Mouse (Mus musculus) T-helper 17 cell (primary cell): ENCODE measurements around the gene Per1.

ENCODE experiments used
- in situ Hi-C, 2 experiments: fragments of 300-600 bp; cut with MboI, MseI; formaldehyde crosslinking; loops; 1 replicate in 1 of 2; 2 replicates in 1 of 2; pipeline ENCODE4 v1.15.1; 2025; ENCODE audit warnings: high pct_unique_total_duplicates in 2 of 2

The Per1 gene

DNA sequence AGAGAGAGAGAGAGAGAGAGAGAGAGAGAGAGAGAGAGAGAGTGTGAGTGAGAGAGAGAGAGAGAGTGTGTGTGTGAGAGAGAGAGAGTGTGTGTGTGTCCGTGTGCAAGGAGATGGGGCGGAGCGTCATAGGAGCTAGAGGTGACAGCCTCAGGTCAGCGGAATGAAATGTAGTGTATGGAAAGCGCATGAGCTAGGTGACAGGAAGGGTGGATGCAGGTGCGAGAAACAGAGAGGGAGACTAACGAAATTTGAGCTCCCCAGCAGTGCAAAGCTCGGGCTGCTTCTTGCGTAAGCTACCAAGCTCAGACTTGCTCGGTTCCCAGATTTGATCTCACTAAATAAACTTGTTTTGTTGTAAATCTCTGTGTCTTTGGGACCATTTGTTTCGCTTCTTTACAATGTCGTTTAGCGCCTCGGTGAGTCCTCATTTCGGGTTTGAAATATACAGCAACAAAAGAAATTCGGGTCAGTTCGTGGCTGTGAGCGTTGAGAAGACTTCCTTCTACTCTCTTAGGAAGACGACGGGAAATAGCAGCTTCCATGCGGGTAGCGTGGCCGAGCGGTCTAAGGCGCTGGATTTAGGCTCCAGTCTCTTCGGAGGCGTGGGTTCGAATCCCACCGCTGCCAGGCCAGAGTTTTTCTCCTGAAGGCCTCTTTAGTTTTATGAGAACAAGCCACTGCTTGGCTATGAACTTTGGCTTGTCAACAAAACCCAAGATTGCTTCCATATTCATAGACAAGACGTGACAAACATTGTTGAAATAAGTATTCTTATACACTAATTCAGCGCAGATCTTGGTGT, 28.9 kb downstream of the Per1 start:
- in situ Hi-C loops = loop anchor here (5.0 to 10.0 kb wide), 2 partner anchors 62 to 269 kb away; no protein-coding TSS in a partner anchor

- in situ Hi-C loops = loop anchor here (5.0 to 10.0 kb wide), 2 partner anchors 62 to 270 kb away; no protein-coding TSS in a partner anchor
Observed at GRCm38 (mm10) chr11:69124498-69124847, 29.5 kb downstream of the Per1 start.

DNA sequence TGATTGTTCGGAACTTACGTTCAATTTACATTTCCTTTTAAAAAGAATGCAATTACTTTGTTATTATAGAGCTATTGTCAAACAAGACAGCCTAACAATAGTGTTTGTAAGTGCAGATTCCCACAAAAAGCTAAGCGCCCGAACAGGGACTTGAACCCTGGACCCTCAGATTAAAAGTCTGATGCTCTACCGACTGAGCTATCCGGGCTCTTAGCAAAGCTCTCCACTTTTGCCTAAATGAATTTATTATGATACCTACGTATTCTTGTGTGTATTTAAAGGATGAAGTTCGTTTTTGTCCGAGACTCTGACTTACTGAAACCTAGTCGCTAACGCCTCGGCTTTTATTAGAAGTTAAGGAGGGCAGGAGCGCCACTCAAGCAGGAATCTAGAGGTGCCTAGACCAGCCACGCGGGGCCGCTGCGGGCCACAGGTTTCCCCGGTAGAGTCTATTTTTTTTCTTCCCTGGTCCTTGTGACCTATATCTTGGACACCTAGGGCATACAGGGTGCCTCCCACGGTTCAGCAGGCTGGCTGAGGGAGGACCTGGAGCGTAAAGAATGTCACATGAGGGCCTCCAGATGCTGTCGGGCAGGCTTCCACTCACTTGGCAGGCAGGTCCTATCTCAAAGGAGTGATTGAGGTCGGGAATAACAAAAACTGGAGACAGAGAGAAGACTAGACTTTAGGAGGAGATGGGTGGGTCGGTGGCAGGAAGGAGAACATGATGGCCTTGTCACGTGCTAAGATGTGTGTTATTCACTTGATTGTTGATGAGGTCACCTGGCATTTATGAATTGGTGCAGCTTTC, 30.2 kb downstream of the Per1 start:
- in situ Hi-C loops = loop anchor here in 1 of 2 experiments (10.0 kb wide), 1 partner anchor 270 kb away; no protein-coding TSS in a partner anchor

DNA sequence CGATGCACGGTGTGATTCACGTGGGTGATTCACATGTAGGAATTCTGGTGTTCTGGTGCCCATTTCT, 30.7 kb downstream of the Per1 start, which contains the start of gene Aloxe3:
TSS of gene Aloxe3 (plus strand) at position 45 of the 67 bp plus-strand sequence.
- in situ Hi-C loops = loop anchor here in 1 of 2 experiments (10.0 kb wide), 1 partner anchor 271 kb away; no protein-coding TSS in a partner anchor

DNA sequence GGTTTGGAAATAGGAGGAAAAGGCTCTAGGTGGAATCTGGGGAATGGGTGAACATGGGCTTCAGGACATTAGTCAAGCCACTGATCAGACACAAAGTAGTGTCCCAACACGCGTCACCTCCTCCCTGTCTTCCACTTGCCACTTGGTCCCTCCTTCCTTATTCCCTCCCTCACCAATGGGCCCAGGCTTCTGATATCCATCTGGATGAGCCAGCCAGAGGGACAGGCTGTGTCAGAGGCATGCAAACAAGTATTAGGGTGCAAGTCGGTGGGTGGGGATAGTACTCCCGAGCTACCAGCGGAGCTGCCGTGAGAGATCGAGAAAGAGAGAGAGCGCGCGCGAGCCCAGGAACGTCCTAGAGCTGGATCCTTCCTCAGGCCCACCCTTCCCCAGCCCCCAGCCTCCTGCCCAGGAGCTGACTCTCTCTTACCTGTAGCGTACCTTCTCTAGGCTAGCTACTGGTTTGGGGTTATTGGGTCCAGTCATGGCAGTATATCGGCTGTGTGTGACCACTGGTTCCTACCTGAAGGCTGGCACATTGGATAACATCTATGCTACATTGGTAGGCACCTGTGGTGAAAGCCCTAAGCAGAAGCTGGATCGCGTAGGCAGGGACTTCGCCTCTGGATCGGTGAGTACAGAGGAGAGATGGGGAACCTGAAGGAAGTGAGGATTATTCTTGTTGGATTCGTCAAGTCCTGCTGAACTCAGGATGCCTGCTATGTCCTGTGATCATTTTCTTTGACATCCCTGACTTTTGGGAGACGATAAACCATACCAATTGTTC, 31.1 kb downstream of the Per1 start:
- in situ Hi-C loops = loop anchor here in 1 of 2 experiments (10.0 kb wide), 1 partner anchor 271 kb away; no protein-coding TSS in a partner anchor

GRCm38 (mm10) chr11:69126706-69127095, 31.7 kb downstream of the Per1 start:
- in situ Hi-C loops = loop anchor here in 1 of 2 experiments (10.0 kb wide), 1 partner anchor 272 kb away; no protein-coding TSS in a partner anchor

DNA sequence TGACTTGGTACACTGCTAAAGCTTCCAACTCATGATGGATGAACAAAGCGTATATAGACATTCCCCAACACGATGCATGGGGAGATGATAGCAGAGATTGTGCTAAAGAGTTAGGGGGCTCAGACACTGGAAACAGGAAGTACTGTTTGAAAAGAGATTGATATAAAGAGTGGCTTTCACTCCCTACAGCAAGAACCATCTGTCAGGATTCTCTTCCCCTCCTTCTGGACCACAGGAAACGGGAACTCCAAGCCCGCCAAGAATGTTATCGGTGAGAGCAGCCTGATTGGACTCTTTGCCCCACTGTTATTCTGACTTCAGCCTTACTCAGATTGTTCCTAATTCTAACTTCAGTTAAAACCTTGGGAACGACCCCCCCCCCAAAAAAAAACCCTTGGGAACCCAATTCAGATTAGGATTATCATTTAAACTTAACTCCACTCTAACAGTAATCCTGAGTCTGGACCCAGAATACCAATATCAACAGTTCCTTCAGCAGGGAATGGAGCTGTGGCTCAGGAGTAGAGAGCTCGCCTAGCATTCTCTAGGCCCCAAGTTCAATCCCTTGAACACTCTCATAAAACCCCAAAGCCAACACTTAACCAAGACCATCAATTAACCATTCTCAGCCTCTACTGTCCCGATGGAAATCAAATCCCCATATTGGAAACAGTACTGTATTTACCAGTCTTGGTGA, 33.6 kb downstream of the Per1 start:
- in situ Hi-C loops = loop anchor here in 1 of 2 experiments (10.0 kb wide), 1 partner anchor 274 kb away; no protein-coding TSS in a partner anchor

- in situ Hi-C loops = no loop called here
Observed at GRCm38 (mm10) chr11:69133566-69133922, 38.5 kb downstream of the Per1 start.

- in situ Hi-C loops = no loop called here
Observed at GRCm38 (mm10) chr11:69133923-69134621, 39.1 kb downstream of the Per1 start.

- in situ Hi-C loops = no loop called here
Observed at GRCm38 (mm10) chr11:69134622-69134968, 39.6 kb downstream of the Per1 start.

GRCm38 (mm10) chr11:69135361-69135760, 40.3 kb downstream of the Per1 start:
- in situ Hi-C loops = no loop called here

GRCm38 (mm10) chr11:69147546-69147945, 52.5 kb downstream of the Per1 start:
- in situ Hi-C loops = no loop called here

DNA sequence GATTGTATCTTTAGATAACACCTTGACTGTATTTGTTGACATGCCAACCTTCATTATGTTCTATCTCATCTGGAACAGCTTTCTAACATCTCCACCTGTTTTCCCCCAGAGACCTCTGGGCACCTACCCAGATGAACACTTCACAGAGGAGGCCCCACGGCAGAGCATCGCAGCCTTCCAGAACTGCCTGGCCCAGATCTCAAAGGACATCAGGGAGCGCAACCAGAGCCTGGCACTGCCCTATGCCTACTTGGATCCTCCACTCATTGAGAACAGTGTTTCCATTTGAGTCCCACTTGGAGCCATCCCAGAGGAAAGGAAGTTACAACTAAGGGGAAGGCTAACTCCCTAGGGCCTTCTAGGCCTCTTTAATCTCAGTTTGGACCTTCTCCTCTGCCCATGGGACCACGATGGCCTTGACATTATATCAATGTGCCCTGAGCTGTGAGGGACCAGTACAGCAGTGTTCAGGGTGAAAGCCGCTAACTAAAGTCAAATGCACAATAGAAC, 53.5 kb downstream of the Per1 start:
- in situ Hi-C loops = no loop called here

GRCm38 (mm10) chr11:69149728-69150127, 54.7 kb downstream of the Per1 start:
- in situ Hi-C loops = no loop called here

DNA sequence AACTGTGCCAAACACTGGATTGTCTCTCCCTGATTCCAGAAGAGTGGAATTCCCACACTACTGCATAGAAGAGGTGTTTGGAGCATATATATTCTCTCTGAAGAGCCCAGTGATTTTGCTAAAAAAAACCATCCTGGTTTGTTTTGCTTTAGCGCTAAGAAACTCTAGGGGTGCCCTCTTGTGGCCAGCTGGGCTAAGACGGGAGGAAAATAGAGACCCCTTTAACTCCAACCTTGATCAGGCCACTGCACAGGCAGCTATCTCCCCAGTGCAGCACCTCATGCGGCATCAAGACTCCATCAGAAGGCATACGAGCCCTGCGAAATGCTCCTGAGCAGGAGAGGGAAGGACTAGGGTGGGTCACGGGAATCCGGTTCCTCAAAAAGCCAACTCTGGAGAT, 55.4 kb downstream of the Per1 start:
- in situ Hi-C loops = no loop called here

- in situ Hi-C loops = no loop called here
Observed at GRCm38 (mm10) chr11:69151004-69151403, 56.0 kb downstream of the Per1 start.

DNA sequence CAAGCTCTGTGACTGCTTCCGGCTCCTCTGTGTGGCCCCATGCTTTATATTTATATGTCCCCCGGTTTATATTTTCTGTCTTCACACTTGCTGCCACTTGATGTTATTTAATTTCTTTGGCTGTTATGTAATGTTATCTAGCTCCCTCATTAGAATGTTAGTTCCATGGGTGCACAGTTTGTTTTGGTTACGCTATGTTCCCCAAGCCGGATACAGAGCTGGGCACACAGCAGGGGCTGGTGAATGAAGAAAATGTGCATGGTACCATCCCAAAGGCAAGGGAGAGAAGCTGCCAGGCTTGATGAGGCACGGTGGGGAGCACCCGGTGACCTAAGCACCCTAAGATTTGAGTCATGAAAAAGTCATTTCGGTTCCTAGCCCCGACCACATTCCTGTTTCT, 58.8 kb downstream of the Per1 start:
- in situ Hi-C loops = no loop called here

- in situ Hi-C loops = no loop called here
Observed at GRCm38 (mm10) chr11:69155351-69155750, 60.3 kb downstream of the Per1 start.

- in situ Hi-C loops = no loop called here
Observed at GRCm38 (mm10) chr11:69156800-69157199, 61.8 kb downstream of the Per1 start, which contains the start of gene Alox12b. Alox12b (plus strand) TSS chr11:69156989.
